Comparison of ENCODE assay signal across 8 mouse cellular contexts in genomic region chr6:146955896-146956295, GRCm38 (mm10). TPM values are rescaled to one million over a fixed set of nuclear protein-coding genes. Genes with fewer than 3 reads are reported as not detected.
DNase-seq lines count a peak whose midpoint lies in the region; ATAC-seq and TF ChIP-seq lines count a peak whose summit lies in the region.
"Had no signal": no experiment of that assay in that cellular context is flagged by ENCODE, and none has a peak within 500 bp of the region (broad histone marks: within the 10 kb centered on the region; RNA-seq: fewer than 3 reads in every experiment).

No protein-coding gene starts in this region.

- no peak overlapping the region for H3K4me3 ChIP-seq in lung, adult 2 months (replicated peaks; ENCODE audit: extremely low read depth, low read depth, low read length)
- H3K4me3 ChIP-seq in heart, embryonic 16.5 days (ENCODE audit: low read length): no peak overlapping the region

- TF ChIP-seq CTCF in lung, adult 2 months (IDR thresholded peaks at IDR 0.05; ENCODE audit: insufficient read depth, low read length): no peak

- H3K9ac ChIP-seq in heart, embryonic 16.5 days (ENCODE audit: low read length): no peak overlapping the region

- ATAC-seq in heart, embryonic 16.5 days (replicated peaks; ENCODE audit: extremely low read depth, insufficient read depth, low FRiP score): peak; percentile 75; the same call in 1 of the 2 replicates
- peak; percentile 96 for ATAC-seq in megakaryocyte progenitor cell, adult 5-6 weeks (replicated peaks; ENCODE audit: poor library complexity)
- no peak for ATAC-seq in CD4-positive, CD25-positive, alpha-beta regulatory T cell, adult 4 months

- TF ChIP-seq POLR2A in lung, adult 2 months (IDR thresholded peaks at IDR 0.05; ENCODE audit: borderline replicate concordance, extremely low read depth, low read depth, low read length): no peak

- no peak overlapping the region for H3K27ac ChIP-seq in heart, embryonic 16.5 days (ENCODE audit: low read length)
- H3K27ac ChIP-seq: macrophage had no signal

- H3K36me3 ChIP-seq in heart, embryonic 16.5 days (ENCODE audit: control insufficient read depth, insufficient read depth): no peaks in the 10 kb centered on the region

- DNase-seq in lung, postnatal 36 days: peak; percentile 10
- DNase-seq in lung, adult 2 months: no peak
- DNase-seq in embryo, embryonic 11 days: peak; percentile 47
- no peak for DNase-seq in urinary bladder, adult 2 months (ENCODE audit: low spot score)

- peaks cover 5% of the 10 kb centered on the region; the same call in 1 of the 2 replicates for H3K4me1 ChIP-seq in lung, adult 2 months (ENCODE audit: control insufficient read depth, insufficient read depth, low read length)
- peaks cover 13% of the 10 kb centered on the region for H3K4me1 ChIP-seq in heart, embryonic 16.5 days (ENCODE audit: control insufficient read depth, insufficient read depth, low read length)

- H3K9me3 ChIP-seq in heart, embryonic 16.5 days (replicated peaks; ENCODE audit: control insufficient read depth, low read length): no peaks in the 10 kb centered on the region

- WGBS in lung, adult 2 months: 35% methylated on average over 12 of the region's 12 CpGs
- 20% methylated on average over 12 of the region's 12 CpGs for WGBS in heart, embryonic 16.5 days

- H3K4me2 ChIP-seq in heart, embryonic 16.5 days (ENCODE audit: low read depth, low read length): no peak overlapping the region

- no peaks in the 10 kb centered on the region for H3K27me3 ChIP-seq in heart, embryonic 16.5 days (ENCODE audit: control insufficient read depth, insufficient read depth, low read length)

RNA-seq across cellular contexts. Expression of gene 1700034J05Rik, which starts 1.7 kb away (rescaled TPM):
- not detected in 2 replicates for polyA plus RNA-seq in lung, adult 2 months (2012; rRNA removed)
- 0.09 and 0.12 TPM in 2 replicates for polyA plus RNA-seq in heart, embryonic 16.5 days (2015; fragmentation: Nextera tagmentation; extraction: Ambion mirVana)
- total RNA-seq in megakaryocyte progenitor cell, adult 5-6 weeks (2015): not detected in 2 replicates
- not detected in 2 replicates for total RNA-seq in megakaryocyte progenitor cell, adult 5-6 weeks (2017)
- polyA plus RNA-seq in CD4-positive, CD25-positive, alpha-beta regulatory T cell, adult 4 months (2017; shearing (Covaris generic)): not detected
- not detected in 2 replicates for polyA plus RNA-seq in urinary bladder, adult 2 months (2012; rRNA removed)
- polyA plus RNA-seq: macrophage had no signal

Comparison
In these comparisons a context has a peak if more than half of its experiments do, and no peak if none do; other contexts are left out.
1. DNase-seq: peak in lung, postnatal 36 days (single experiment) and embryo, embryonic 11 days (single experiment); none in lung, adult 2 months (single experiment) and urinary bladder, adult 2 months (single experiment).